Mouse (Mus musculus): ENCODE measurements around the gene Fads3. TPM values are rescaled to one million over a fixed set of nuclear protein-coding genes. Genes with fewer than 3 reads are reported as not detected.
A peak's percentile ranks its signal among the peaks of the same experiment; 100 is the strongest.

Gene Fads3
- 0.76 and 0.91 TPM in 2 replicates for total RNA-seq (2015)
- 1.8 and 1.9 TPM in 2 replicates for total RNA-seq (2017)

- peak; percentile 51 for ATAC-seq (ENCODE audit: poor library complexity, severe bottlenecking)
Measured at GRCm38 (mm10) chr19:10041388-10042148, at the start of gene Fads3. Fads3 (plus strand) TSS chr19:10041569.

GRCm38 (mm10) chr19:9992011-9992958, 49.1 kb upstream of the Fads3 start:
- no peak for ATAC-seq (ENCODE audit: poor library complexity, severe bottlenecking)

- ATAC-seq (ENCODE audit: poor library complexity, severe bottlenecking): peak; percentile 75
Measured at GRCm38 (mm10) chr19:9993036-9993656, 48.2 kb upstream of the Fads3 start.

GRCm38 (mm10) chr19:9997204-9998062, 43.9 kb upstream of the Fads3 start:
- no peak for ATAC-seq (ENCODE audit: poor library complexity, severe bottlenecking)

- ATAC-seq (ENCODE audit: poor library complexity, severe bottlenecking): no peak
Measured at GRCm38 (mm10) chr19:9998063-9998416, 43.3 kb upstream of the Fads3 start.

GRCm38 (mm10) chr19:9998736-9999486, 42.5 kb upstream of the Fads3 start:
- ATAC-seq (ENCODE audit: poor library complexity, severe bottlenecking): no peak

GRCm38 (mm10) chr19:10000330-10000729, 41.0 kb upstream of the Fads3 start:
- ATAC-seq (ENCODE audit: poor library complexity, severe bottlenecking): peak; percentile 66

GRCm38 (mm10) chr19:10001206-10001969, 40.0 kb upstream of the Fads3 start, which contains the start of the genes Best1 and Rab3il1:
Best1 (minus strand) TSS chr19:10001633.
Rab3il1 (plus strand) TSS chr19:10001669.
- no peak for ATAC-seq (ENCODE audit: poor library complexity, severe bottlenecking)

- no peak for ATAC-seq (ENCODE audit: poor library complexity, severe bottlenecking)
Measured at GRCm38 (mm10) chr19:10003696-10004095, 37.7 kb upstream of the Fads3 start.

GRCm38 (mm10) chr19:10011408-10011807, 30.0 kb upstream of the Fads3 start:
- no peak for ATAC-seq (ENCODE audit: poor library complexity, severe bottlenecking)

- no peak for ATAC-seq (ENCODE audit: poor library complexity, severe bottlenecking)
Measured at GRCm38 (mm10) chr19:10012827-10013278, 28.5 kb upstream of the Fads3 start.

GRCm38 (mm10) chr19:10013348-10013747, 28.0 kb upstream of the Fads3 start:
- no peak for ATAC-seq (ENCODE audit: poor library complexity, severe bottlenecking)

GRCm38 (mm10) chr19:10013913-10014312, 27.5 kb upstream of the Fads3 start:
- ATAC-seq (ENCODE audit: poor library complexity, severe bottlenecking): no peak

- peak; percentile 12; the same call in 1 of the 2 replicates for ATAC-seq (ENCODE audit: poor library complexity, severe bottlenecking)
Measured at GRCm38 (mm10) chr19:10014824-10015223, 26.5 kb upstream of the Fads3 start.

GRCm38 (mm10) chr19:10015442-10015841, 25.9 kb upstream of the Fads3 start:
- no peak for ATAC-seq (ENCODE audit: poor library complexity, severe bottlenecking)

GRCm38 (mm10) chr19:10016151-10016550, 25.2 kb upstream of the Fads3 start:
- no peak for ATAC-seq (ENCODE audit: poor library complexity, severe bottlenecking)

- peak; percentile 91 for ATAC-seq (ENCODE audit: poor library complexity, severe bottlenecking)
Measured at GRCm38 (mm10) chr19:10017637-10018526, 23.5 kb upstream of the Fads3 start.

GRCm38 (mm10) chr19:10018527-10018818, 22.9 kb upstream of the Fads3 start:
- ATAC-seq (ENCODE audit: poor library complexity, severe bottlenecking): no peak

Data from megakaryocyte, adult 5-6 weeks (primary cell).